ENCODE assay signal across 25 mouse cellular contexts in the genomic region with DNA sequence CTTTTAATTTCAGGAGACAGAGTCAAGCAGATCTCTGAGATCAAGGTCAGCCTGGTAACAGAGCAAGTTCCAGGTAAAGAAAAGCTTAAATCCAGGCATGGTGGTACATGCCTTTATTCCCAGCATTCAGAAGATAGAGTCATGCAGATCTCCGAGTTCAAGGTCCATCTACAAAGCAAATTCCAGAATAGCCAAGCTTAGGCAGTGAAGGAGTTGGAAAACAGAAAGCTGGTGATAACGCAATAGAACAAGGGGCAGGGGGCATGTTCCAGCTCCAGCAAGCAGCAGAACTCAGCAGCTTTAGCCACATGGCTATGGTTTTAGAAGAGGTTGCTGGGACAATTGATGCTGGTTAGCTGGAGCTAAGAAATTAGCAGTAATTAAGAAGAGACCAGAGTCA. TPM values are rescaled to one million over a fixed set of nuclear protein-coding genes. Genes with fewer than 3 reads are reported as not detected.
DNase-seq lines count a peak whose midpoint lies in the region; ATAC-seq and TF ChIP-seq lines count a peak whose summit lies in the region.
"Had no signal": no experiment of that assay in that cellular context is flagged by ENCODE, and none has a peak within 500 bp of the region (broad histone marks: within the 10 kb centered on the region; RNA-seq: fewer than 3 reads in every experiment).

No protein-coding gene starts in this region.

- H3K36me3 ChIP-seq in liver, adult 2 months (ENCODE audit: control insufficient read depth, insufficient read depth, low read length): peaks cover 36% of the 10 kb centered on the region
- peaks cover 36% of the 10 kb centered on the region for H3K36me3 ChIP-seq in liver, postnatal 0 days (replicated peaks; ENCODE audit: insufficient read depth, low read length)
- no peaks in the 10 kb centered on the region for H3K36me3 ChIP-seq in midbrain, embryonic 11.5 days (ENCODE audit: control insufficient read depth, insufficient read depth, low read length)
- H3K36me3 ChIP-seq in midbrain, embryonic 10.5 days: no peaks in the 10 kb centered on the region
- H3K36me3 ChIP-seq: embryonic facial prominence, embryonic 10.5 days; embryonic facial prominence, embryonic 12.5 days; forebrain, embryonic 15.5 days had no signal

- TF ChIP-seq POLR2A in liver, adult 2 months (IDR thresholded peaks at IDR 0.05; ENCODE audit: extremely low read depth, insufficient read depth, low read length): no peak

- no peak overlapping the region for H3K4me3 ChIP-seq in liver, adult 2 months (ENCODE audit: insufficient read depth, low read depth, low read length)
- no peak overlapping the region for H3K4me3 ChIP-seq in liver, postnatal 0 days (ENCODE audit: low read depth, low read length)
- H3K4me3 ChIP-seq in midbrain, embryonic 11.5 days (ENCODE audit: low read depth, low read length): no peak overlapping the region
- H3K4me3 ChIP-seq in midbrain, embryonic 10.5 days: no peak overlapping the region
- H3K4me3 ChIP-seq: embryonic facial prominence, embryonic 10.5 days; embryonic facial prominence, embryonic 12.5 days; forebrain, embryonic 13.5 days; forebrain, embryonic 15.5 days had no signal

- no peak for TF ChIP-seq CTCF in liver, adult 2 months (IDR thresholded peaks at IDR 0.05; ENCODE audit: low read depth, low read length)
- TF ChIP-seq CTCF in liver, postnatal 0 days (IDR thresholded peaks at IDR 0.05; ENCODE audit: low read depth): no peak

- no peak overlapping the region for H3K9ac ChIP-seq in liver, adult 2 months (ENCODE audit: low read depth, low read length)
- no peak overlapping the region for H3K9ac ChIP-seq in liver, postnatal 0 days (replicated peaks)
- H3K9ac ChIP-seq in midbrain, embryonic 11.5 days (ENCODE audit: low read length): no peak overlapping the region
- H3K9ac ChIP-seq: embryonic facial prominence, embryonic 12.5 days; forebrain, embryonic 13.5 days; forebrain, embryonic 15.5 days had no signal

- no peak overlapping the region for H3K27ac ChIP-seq in liver, adult 2 months (replicated peaks; ENCODE audit: insufficient read depth, low read depth, low read length)
- H3K27ac ChIP-seq in liver, postnatal 0 days (ENCODE audit: low read depth): no peak overlapping the region
- no peak overlapping the region for H3K27ac ChIP-seq in midbrain, embryonic 11.5 days (ENCODE audit: low read depth, low read length)
- H3K27ac ChIP-seq in midbrain, embryonic 10.5 days (replicated peaks): no peak overlapping the region
- H3K27ac ChIP-seq: embryonic facial prominence, embryonic 10.5 days; embryonic facial prominence, embryonic 12.5 days; forebrain, embryonic 13.5 days; forebrain, embryonic 15.5 days had no signal

- ATAC-seq in liver, postnatal 0 days: no peak
- ATAC-seq in midbrain, embryonic 11.5 days (ENCODE audit: low FRiP score): no peak
- ATAC-seq: forebrain, embryonic 13.5 days; forebrain, embryonic 15.5 days had no signal

- no peaks in the 10 kb centered on the region for H3K79me2 ChIP-seq in liver, adult 2 months (ENCODE audit: control insufficient read depth, insufficient read depth, low read length)

- H3K4me1 ChIP-seq in liver, adult 2 months (ENCODE audit: control insufficient read depth, insufficient read depth, low read length): peaks cover 6% of the 10 kb centered on the region
- peaks cover 10% of the 10 kb centered on the region for H3K4me1 ChIP-seq in liver, postnatal 0 days (ENCODE audit: insufficient read depth)
- peaks cover 1% of the 10 kb centered on the region; the same call in 1 of the 2 replicates for H3K4me1 ChIP-seq in midbrain, embryonic 11.5 days (ENCODE audit: control insufficient read depth, insufficient read depth, low read length)
- peaks cover 8% of the 10 kb centered on the region for H3K4me1 ChIP-seq in midbrain, embryonic 10.5 days

- no peak overlapping the region for H3K4me2 ChIP-seq in liver, postnatal 0 days (ENCODE audit: low read depth, low read length)
- H3K4me2 ChIP-seq in midbrain, embryonic 11.5 days: no peak overlapping the region
- H3K4me2 ChIP-seq: embryonic facial prominence, embryonic 12.5 days; forebrain, embryonic 13.5 days; forebrain, embryonic 15.5 days had no signal

- no peaks in the 10 kb centered on the region for H3K27me3 ChIP-seq in liver, adult 2 months (ENCODE audit: control insufficient read depth, insufficient read depth, low read length)
- H3K27me3 ChIP-seq in liver, postnatal 0 days (ENCODE audit: insufficient read depth, low read length): no peaks in the 10 kb centered on the region
- H3K27me3 ChIP-seq in midbrain, embryonic 11.5 days (ENCODE audit: control insufficient read depth, insufficient read depth, low read length): no peaks in the 10 kb centered on the region
- peaks cover 16% of the 10 kb centered on the region; the same call in 1 of the 2 replicates for H3K27me3 ChIP-seq in midbrain, embryonic 10.5 days (ENCODE audit: low read depth, poor library complexity, severe bottlenecking)
- H3K27me3 ChIP-seq: embryonic facial prominence, embryonic 12.5 days; forebrain, embryonic 15.5 days had no signal

- 33% methylated on average over 2 of the region's 2 CpGs for WGBS in liver, adult 2 months
- 60% methylated on average over 2 of the region's 2 CpGs for WGBS in liver, postnatal 0 days (ENCODE audit: insufficient replicate concordance)
- WGBS in midbrain, embryonic 11.5 days: 93% methylated on average over 2 of the region's 2 CpGs
- 89% methylated on average over 2 of the region's 2 CpGs for WGBS in midbrain, embryonic 10.5 days

- H3K9me3 ChIP-seq in liver, postnatal 0 days (ENCODE audit: low read length): no peaks in the 10 kb centered on the region
- no peaks in the 10 kb centered on the region for H3K9me3 ChIP-seq in midbrain, embryonic 11.5 days (ENCODE audit: control insufficient read depth, low read length)
- H3K9me3 ChIP-seq in midbrain, embryonic 10.5 days (replicated peaks): no peaks in the 10 kb centered on the region
- H3K9me3 ChIP-seq: embryonic facial prominence, embryonic 10.5 days; embryonic facial prominence, embryonic 12.5 days; forebrain, embryonic 13.5 days; forebrain, embryonic 15.5 days had no signal

- TF ChIP-seq EP300 in liver, postnatal 0 days (IDR thresholded peaks at IDR 0.05; ENCODE audit: low read depth): no peak

- peak; percentile 82 for DNase-seq in liver, adult 2 months (ENCODE audit: extremely low read depth, low read depth, low spot score)
- no peak for DNase-seq in liver, postnatal 0 days
- peak; percentile 47 for DNase-seq in midbrain, embryonic 11.5 days (ENCODE audit: low spot score, missing footprints)
- DNase-seq in midbrain, embryonic 10.5 days (ENCODE audit: low spot score): no peak
- peak; percentile 78 for DNase-seq in yolk sac, embryonic 10.5 days (ENCODE audit: low spot score)
- no peak for DNase-seq in cerebellum, postnatal 36 days
- DNase-seq: adrenal gland, adult 2 months; adrenal gland, postnatal 10 days; adrenal gland, postnatal 25 days; cerebellum, adult 11 months; cerebellum, adult 18-20 months; cerebellum, adult 8-10 months; cerebellum, adult 9-11 months; cerebellum, postnatal 14 days had no signal

RNA-seq across cellular contexts. Expression of a gene that starts 5.2 kb away (rescaled TPM):
- total RNA-seq in liver, adult 2 months (2014; rRNA removed): not detected in 2 replicates
- 0.10 and 0.12 TPM in 2 replicates for polyA plus RNA-seq in liver, adult 2 months (2012; rRNA removed)
- 0.09 TPM in 1 of 2 replicates, not detected in the other for polyA plus RNA-seq in liver, postnatal 0 days (2015; fragmentation: Nextera tagmentation; extraction: Ambion mirVana)
- 0.15 TPM in 2 replicates for polyA plus RNA-seq in midbrain, embryonic 11.5 days (2014; fragmentation: Nextera tagmentation; extraction: Ambion mirVana)
- polyA plus RNA-seq in midbrain, embryonic 10.5 days (2016; fragmentation: Nextera tagmentation; extraction: Ambion mirVana): 0.10 and 0.15 TPM in 2 replicates
- total RNA-seq: ES-E14, MEL had no signal
- polyA plus RNA-seq: C2C12; cortical plate, adult 2 months; embryonic facial prominence, embryonic 14.5 days; forebrain, embryonic 11.5 days; forebrain, embryonic 15.5 days had no signal

RNA-seq across cellular contexts. Expression of a gene that starts 12.0 kb away (rescaled TPM):
- 0.28 and 0.54 TPM in 2 replicates for total RNA-seq in liver, adult 2 months (2014; rRNA removed)
- polyA plus RNA-seq in liver, adult 2 months (2012; rRNA removed): 1.3 and 1.7 TPM in 2 replicates
- 0.35 and 0.44 TPM in 2 replicates for polyA plus RNA-seq in liver, postnatal 0 days (2015; fragmentation: Nextera tagmentation; extraction: Ambion mirVana)
- polyA plus RNA-seq in midbrain, embryonic 11.5 days (2014; fragmentation: Nextera tagmentation; extraction: Ambion mirVana): 0.14 TPM in 1 of 2 replicates, not detected in the other
- 0.10 and 0.20 TPM in 2 replicates for polyA plus RNA-seq in midbrain, embryonic 10.5 days (2016; fragmentation: Nextera tagmentation; extraction: Ambion mirVana)
- total RNA-seq: MEL had no signal
- polyA plus RNA-seq: C2C12 had no signal

RNA-seq across cellular contexts. Expression of a gene that starts 16.8 kb away (rescaled TPM):
- 20.3 and 28.9 TPM in 2 replicates for total RNA-seq in liver, adult 2 months (2014; rRNA removed)
- polyA plus RNA-seq in liver, adult 2 months (2012; rRNA removed): 39.6 and 65.9 TPM in 2 replicates
- polyA plus RNA-seq in liver, postnatal 0 days (2015; fragmentation: Nextera tagmentation; extraction: Ambion mirVana): 3.9 and 4.2 TPM in 2 replicates
- polyA plus RNA-seq in midbrain, embryonic 11.5 days (2014; fragmentation: Nextera tagmentation; extraction: Ambion mirVana): 0.44 and 0.56 TPM in 2 replicates
- polyA plus RNA-seq in midbrain, embryonic 10.5 days (2016; fragmentation: Nextera tagmentation; extraction: Ambion mirVana): 0.62 and 0.78 TPM in 2 replicates

RNA-seq across cellular contexts. Expression of a gene that starts 22.4 kb away (rescaled TPM):
- 1.1 and 2.5 TPM in 2 replicates for total RNA-seq in liver, adult 2 months (2014; rRNA removed)
- polyA plus RNA-seq in liver, adult 2 months (2012; rRNA removed): 0.81 and 0.83 TPM in 2 replicates
- 0.20 and 0.27 TPM in 2 replicates for polyA plus RNA-seq in liver, postnatal 0 days (2015; fragmentation: Nextera tagmentation; extraction: Ambion mirVana)
- not detected in 2 replicates for polyA plus RNA-seq in midbrain, embryonic 11.5 days (2014; fragmentation: Nextera tagmentation; extraction: Ambion mirVana)
- polyA plus RNA-seq in midbrain, embryonic 10.5 days (2016; fragmentation: Nextera tagmentation; extraction: Ambion mirVana): 0.07 TPM in 1 of 2 replicates, not detected in the other
- total RNA-seq: adrenal gland, postnatal 25 days; adrenal gland, postnatal 4 days; MEL had no signal
- polyA plus RNA-seq: C2C12; embryonic facial prominence, embryonic 10.5 days; embryonic facial prominence, embryonic 12.5 days; forebrain, embryonic 11.5 days; forebrain, embryonic 13.5 days; forebrain, embryonic 15.5 days had no signal

RNA-seq across cellular contexts. Expression of a gene that starts 37.9 kb away (rescaled TPM):
- 44.4 and 48.4 TPM in 2 replicates for total RNA-seq in liver, adult 2 months (2014; rRNA removed)
- polyA plus RNA-seq in liver, adult 2 months (2012; rRNA removed): 181 and 217 TPM in 2 replicates
- 120 and 125 TPM in 2 replicates for polyA plus RNA-seq in liver, postnatal 0 days (2015; fragmentation: Nextera tagmentation; extraction: Ambion mirVana)
- polyA plus RNA-seq in midbrain, embryonic 11.5 days (2014; fragmentation: Nextera tagmentation; extraction: Ambion mirVana): 414 and 426 TPM in 2 replicates
- 375 and 418 TPM in 2 replicates for polyA plus RNA-seq in midbrain, embryonic 10.5 days (2016; fragmentation: Nextera tagmentation; extraction: Ambion mirVana)

Comparison
In these comparisons a context has a peak if more than half of its experiments do, and no peak if none do; other contexts are left out.
1. DNase-seq: peak in liver, adult 2 months (single experiment), midbrain, embryonic 11.5 days (single experiment) and yolk sac, embryonic 10.5 days (single experiment); none in liver, postnatal 0 days (single experiment), midbrain, embryonic 10.5 days (single experiment) and cerebellum, postnatal 36 days (0 of 2).